Mouse (Mus musculus) liver, postnatal 0 days (tissue): ENCODE results near the gene Spdye4a.

Experiments used
- CTCF ChIP-seq: sonication (generic); IDR thresholded peaks from 2 replicates; pipeline ENCODE4 v1.5.1; 2016; ENCODE audit warnings: antibody characterized with exemption, low read depth
- EP300 ChIP-seq: IDR thresholded peaks from 2 replicates; pipeline ENCODE4 v1.6.1; 2016; ENCODE audit warnings: antibody characterized with exemption, low read depth, mild to moderate bottlenecking

DNA sequence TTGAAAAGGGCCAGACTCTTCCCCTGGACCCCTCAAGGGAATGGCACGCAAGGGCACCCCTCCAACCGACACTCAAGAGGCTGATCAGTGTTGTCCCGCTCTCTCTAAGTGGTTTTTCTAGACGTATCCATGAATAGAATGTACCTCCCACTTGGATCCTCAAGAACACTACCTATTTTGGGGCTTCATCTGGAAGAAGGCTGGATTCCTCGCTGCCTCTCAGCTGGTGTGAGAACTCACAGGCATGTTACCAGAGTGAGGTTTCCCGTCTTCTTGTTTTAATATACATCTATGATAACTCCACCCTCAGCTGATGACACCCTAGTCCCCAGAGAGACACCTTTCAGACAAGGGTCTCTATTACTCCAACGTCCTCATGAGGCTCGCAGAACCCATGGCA, 34.9 kb upstream of the Spdye4a start:
- TF ChIP-seq CTCF (no peak), EP300 (no peak)
